Mouse (Mus musculus) neural tube, postnatal 0 days (tissue): ENCODE results near the gene Olfr1335. TPM values are rescaled to one million over a fixed set of nuclear protein-coding genes. Genes with fewer than 3 reads are reported as not detected.

ENCODE experiments used
- polyA plus RNA-seq: library from polyadenylated mRNA; unstranded; fragments of >200 nt; fragmentation: Nextera tagmentation; extraction: Ambion mirVana; gene quantifications from 2 replicates; pipeline ENCODE4 v1.2.1, GENCODE M21; 2015

Gene Olfr1335
- not detected in 2 replicates for polyA plus RNA-seq

GRCm38 (mm10) chr4:118809844-118810243 lies at the start of gene Olfr1335:
TSS of gene Olfr1335 (minus strand) at chr4:118809944.

GRCm38 (mm10) chr4:118836179-118836578 lies 26.4 kb upstream of the Olfr1335 start, which contains the start of gene Olfr1333:
TSS of gene Olfr1333 (minus strand) at chr4:118836279.

GRCm38 (mm10) chr4:118782486-118782885 lies 27.3 kb downstream of the Olfr1335 start, which contains the start of gene Olfr1337:
TSS of gene Olfr1337 (minus strand) at chr4:118782586.

Other genes starting within 250 kb of the Olfr1335 start
- 1.2 and 1.3 TPM in 2 replicates for gene Cfap57, start 189.2 kb downstream of the Olfr1335 start, polyA plus RNA-seq
- 80.3 and 86.1 TPM in 2 replicates for gene Ebna1bp2, start 189.1 kb downstream of the Olfr1335 start, polyA plus RNA-seq
- gene Olfr62, start 151.0 kb downstream of the Olfr1335 start, polyA plus RNA-seq = not detected in 2 replicates
- not detected in 2 replicates for gene Olfr1342, start 117.2 kb downstream of the Olfr1335 start, polyA plus RNA-seq
- gene Olfr1341, start 106.4 kb downstream of the Olfr1335 start, polyA plus RNA-seq = not detected in 2 replicates
- not detected in 2 replicates for gene Olfr1340, start 89.8 kb downstream of the Olfr1335 start, polyA plus RNA-seq
- not detected in 2 replicates for gene Olfr1339, start 77.8 kb downstream of the Olfr1335 start, polyA plus RNA-seq
- gene Olfr1338, start 51.2 kb downstream of the Olfr1335 start, polyA plus RNA-seq = not detected in 2 replicates
- not detected in 2 replicates for gene Olfr1337, start 27.4 kb downstream of the Olfr1335 start, polyA plus RNA-seq
- not detected in 2 replicates for gene Olfr1333, start 26.3 kb upstream of the Olfr1335 start, polyA plus RNA-seq
- not detected in 2 replicates for gene Olfr1331, start 54.7 kb upstream of the Olfr1335 start, polyA plus RNA-seq
- gene Olfr1330, start 78.7 kb upstream of the Olfr1335 start, polyA plus RNA-seq = not detected in 2 replicates
- gene Olfr1329, start 107.5 kb upstream of the Olfr1335 start, polyA plus RNA-seq = not detected in 2 replicates
- not detected in 2 replicates for gene Olfr1328, start 128.7 kb upstream of the Olfr1335 start, polyA plus RNA-seq
- gene Lao1, start 151.6 kb upstream of the Olfr1335 start, polyA plus RNA-seq = 0.09 and 0.13 TPM in 2 replicates